Mouse (Mus musculus) gastrocnemius, postnatal 25 days (tissue): ENCODE results near the gene Syn1. TPM values are rescaled to one million over a fixed set of nuclear protein-coding genes. Genes with fewer than 3 reads are reported as not detected.

ENCODE experiments used
- DNase-seq: peaks from one replicate; pipeline ENCODE4 v3.0.0; 2022
- long read RNA-seq, 2 experiments: library from polyadenylated mRNA; stranded (forward); transcript quantifications; one replicate each; pipeline ENCODE4 v2.0.0; 2021
- total RNA-seq, 2 experiments: library from RNA; stranded (reverse); gene quantifications; 1 replicate in 1 of 2; 2 replicates in 1 of 2; pipeline ENCODE4 v1.2.3; 2021

Gene Syn1
- total RNA-seq = under 1 TPM in 1 of 2 experiments, not detected in 1; 0.24 TPM
- long read RNA-seq, experiment 1 = 0 reads
- long read RNA-seq, experiment 2 = 0 reads

- peak; percentile 69 for DNase-seq
Observed at GRCm38 (mm10) chrX:20920844-20921364, at the start of gene Syn1. TSS of gene Syn1 (minus strand) at chrX:20921004.

GRCm38 (mm10) chrX:20961477-20962378, 40.9 kb upstream of the Syn1 start, which contains the start of gene Uxt:
TSS of gene Uxt (minus strand) at chrX:20962017.
- peak; percentile 82 for DNase-seq

DNA sequence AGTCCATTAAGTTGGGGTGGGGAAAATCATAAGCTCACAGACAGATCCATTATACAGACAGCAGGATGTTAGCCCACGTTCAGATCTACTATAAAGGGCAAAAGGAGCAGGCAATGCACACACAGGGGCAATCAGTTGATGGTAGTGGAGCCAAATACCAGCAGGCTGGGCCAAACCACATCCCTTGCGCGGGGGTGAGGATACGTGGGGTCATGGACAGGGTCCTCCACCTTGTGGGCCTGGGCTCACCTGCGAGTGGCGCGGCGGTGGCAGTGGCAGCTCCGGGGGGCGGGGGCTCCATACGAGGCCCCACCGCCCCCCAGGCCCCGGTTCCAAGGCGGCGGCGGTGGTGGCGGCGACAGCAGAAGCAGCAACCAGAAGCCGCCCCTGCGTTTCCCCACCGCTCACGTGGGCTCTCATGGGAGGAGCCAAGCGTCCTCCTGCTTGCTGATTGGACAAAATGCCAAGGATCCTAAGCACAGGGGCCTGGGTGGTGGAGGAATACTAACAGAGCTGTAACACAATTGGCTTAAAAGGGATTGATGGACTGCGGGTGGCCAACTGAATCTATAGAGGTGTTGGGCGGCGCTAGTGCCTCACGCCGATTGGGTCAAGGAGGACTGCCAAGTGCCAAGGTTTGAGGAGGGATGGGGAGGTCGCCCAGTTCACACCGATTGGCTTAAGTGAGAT, 29.5 kb upstream of the Syn1 start, which contains the start of gene Elk1:
Gene Elk1, minus strand, starts transcription at position 418 of the 690 bp plus-strand sequence.
- peak; percentile 80 for DNase-seq

- DNase-seq = peak; percentile 32
Observed at GRCm38 (mm10) chrX:20946055-20946454, 25.3 kb upstream of the Syn1 start.

DNA sequence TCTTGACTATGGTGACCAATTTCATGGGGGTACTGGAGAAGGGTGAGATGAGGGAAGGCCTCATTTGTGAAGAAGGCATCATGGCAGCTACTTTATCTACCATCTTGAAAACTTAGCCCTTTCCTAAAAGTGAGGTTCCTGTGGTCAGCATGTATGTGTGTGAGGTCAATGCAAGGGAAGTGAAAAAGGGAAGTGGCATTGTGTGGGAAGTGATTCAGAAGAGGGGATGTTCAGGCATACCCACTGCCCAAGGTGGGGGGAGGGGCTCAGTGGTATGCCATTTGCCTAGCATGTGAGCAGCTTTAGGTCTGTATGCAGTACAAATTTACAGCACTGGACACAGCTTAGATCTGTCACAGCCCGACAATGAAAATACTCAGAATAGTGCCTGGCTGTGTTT, 11.2 kb upstream of the Syn1 start:
- DNase-seq = peak; percentile 10

GRCm38 (mm10) chrX:20931364-20931763, 10.6 kb upstream of the Syn1 start, which contains the start of gene Cfp:
TSS of gene Cfp (minus strand) at chrX:20931555.
- DNase-seq = no peak

DNA sequence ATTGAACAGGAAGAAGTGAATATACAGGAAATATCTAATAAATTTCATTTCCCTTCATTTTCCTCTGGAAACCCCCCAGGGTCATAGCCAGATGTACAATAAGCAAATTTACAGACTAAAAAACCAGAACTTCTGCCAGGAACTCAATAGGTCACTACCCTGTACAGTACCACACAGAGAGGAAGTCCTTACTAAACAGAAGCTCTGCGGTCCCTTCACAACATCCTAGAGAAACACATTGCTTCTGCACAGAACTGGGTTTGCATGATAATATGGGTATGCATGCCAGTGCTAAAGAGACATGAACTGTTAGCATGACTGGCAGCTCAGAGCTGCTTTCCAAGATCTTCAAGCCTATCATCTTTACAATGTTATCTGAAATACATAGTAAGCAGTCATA, 9.1 kb upstream of the Syn1 start:
- no peak for DNase-seq

DNA sequence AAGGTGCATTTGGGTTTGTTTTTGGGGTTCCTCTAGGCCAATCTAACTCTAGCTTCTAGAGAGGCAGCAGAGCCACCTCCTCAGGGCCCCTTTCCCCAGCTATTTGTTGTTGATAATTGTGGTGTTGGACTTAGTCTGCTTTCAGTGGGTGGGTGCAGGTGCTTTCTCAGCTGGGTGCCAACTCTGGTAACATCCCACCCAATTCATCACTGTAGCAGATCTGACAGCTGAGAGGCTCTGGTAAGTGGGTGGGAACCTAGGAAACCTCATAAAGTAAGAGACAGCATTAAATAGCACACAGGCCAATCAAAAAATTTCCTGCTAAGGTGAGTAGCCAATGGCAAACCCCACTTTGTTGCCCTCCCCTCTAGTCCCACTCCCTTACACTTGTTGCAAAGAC, 4.2 kb upstream of the Syn1 start:
- no peak for DNase-seq

- no peak for DNase-seq
Observed at GRCm38 (mm10) chrX:20923506-20923905, 2.7 kb upstream of the Syn1 start.

GRCm38 (mm10) chrX:20921366-20921765, 562 bp upstream of the Syn1 start:
- DNase-seq = no peak

GRCm38 (mm10) chrX:20920249-20920843, 458 bp downstream of the Syn1 start:
- no peak for DNase-seq

- DNase-seq = no peak
Observed at GRCm38 (mm10) chrX:20915075-20915474, 5.7 kb downstream of the Syn1 start.

- DNase-seq = no peak
Observed at GRCm38 (mm10) chrX:20913726-20914125, 7.1 kb downstream of the Syn1 start.

DNA sequence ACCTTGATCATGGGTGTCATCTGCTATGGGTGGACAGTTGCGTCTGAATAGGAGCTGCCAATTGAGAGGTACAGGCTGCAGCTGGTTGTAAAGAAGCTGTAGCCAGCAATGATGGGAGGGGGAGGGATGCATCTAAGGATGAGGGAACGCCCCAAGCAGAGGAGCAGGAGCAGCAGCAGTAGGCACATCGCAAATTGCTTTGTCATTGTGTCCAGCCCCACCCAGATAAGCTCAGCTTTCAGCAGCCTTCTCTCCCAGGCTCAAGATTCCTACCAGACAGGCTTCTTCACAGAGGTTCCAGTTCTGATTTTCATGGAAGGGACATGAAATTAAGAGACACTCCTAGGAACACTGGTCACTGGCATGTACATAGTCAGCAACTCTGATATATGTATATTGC, 10.7 kb downstream of the Syn1 start:
- DNase-seq = no peak

DNA sequence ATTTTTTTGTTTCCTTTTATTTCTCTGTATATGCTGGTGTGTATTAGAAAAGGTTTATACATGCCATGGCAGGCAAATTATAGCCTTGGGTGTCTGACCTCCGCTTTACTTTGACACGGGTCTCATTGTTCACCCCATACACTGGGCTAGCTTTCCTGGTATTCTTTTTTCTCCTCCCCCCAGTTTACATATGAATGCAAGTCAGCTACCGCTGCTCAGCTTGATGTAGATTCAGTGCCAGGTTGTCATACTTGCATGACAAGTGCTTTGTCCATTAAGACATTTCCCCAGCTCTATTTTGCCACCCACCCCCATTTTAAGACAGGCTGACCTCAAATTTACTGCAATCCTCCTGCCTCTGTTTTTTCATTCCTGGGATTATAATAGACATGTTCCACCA, 45.6 kb downstream of the Syn1 start:
- DNase-seq = no peak

GRCm38 (mm10) chrX:20872928-20873500, 47.8 kb downstream of the Syn1 start:
- no peak for DNase-seq

DNA sequence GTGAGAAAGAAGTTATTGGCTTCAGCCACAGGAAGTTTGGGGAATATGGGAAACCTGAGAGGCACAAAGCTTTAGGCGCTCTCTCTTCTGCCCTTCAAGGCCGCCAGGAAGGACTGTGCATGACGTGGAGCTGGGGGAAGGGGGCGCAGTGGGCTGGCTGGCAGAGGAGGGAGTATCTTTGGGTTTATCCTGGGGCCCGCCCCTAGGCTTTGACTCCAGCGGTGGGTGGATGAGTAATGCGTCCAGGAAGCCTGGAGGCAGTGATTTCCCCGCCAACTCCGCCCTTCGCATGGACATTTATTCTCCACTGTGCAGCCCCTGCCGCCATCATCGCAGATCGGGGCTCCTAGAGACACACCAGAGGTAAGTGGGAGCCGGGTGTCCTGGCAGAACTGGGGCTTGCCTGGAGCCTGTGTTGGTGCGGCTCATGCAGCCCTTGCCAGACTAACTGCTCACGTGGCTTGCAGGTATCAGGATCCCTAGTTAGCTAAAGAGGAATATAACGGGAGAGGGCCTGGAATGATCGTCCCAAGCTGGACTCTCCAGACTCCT, 50.8 kb downstream of the Syn1 start, which contains the start of gene Timp1:
Gene Timp1, plus strand, starts transcription at position 205 of the 552 bp plus-strand sequence.
- peak; percentile 21 for DNase-seq

DNA sequence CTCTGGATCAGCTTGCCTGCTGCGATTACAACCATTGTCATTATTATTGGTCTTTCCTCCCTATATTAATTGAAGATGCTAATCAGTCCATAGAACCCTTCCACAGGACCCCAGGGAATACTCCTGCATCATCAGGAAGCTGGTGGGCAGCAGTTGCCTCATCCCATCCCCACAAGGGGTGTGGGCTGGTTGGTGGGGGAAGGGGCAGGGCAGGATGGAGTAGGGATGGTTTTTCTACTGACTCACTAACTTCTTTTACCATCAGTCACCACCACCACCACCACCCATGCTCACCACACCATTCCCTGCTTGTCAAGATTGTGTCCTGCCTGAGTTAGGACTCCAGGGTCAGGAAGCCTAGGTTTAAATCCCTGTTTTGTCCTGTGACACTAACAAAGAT, 51.6 kb downstream of the Syn1 start:
- no peak for DNase-seq

DNA sequence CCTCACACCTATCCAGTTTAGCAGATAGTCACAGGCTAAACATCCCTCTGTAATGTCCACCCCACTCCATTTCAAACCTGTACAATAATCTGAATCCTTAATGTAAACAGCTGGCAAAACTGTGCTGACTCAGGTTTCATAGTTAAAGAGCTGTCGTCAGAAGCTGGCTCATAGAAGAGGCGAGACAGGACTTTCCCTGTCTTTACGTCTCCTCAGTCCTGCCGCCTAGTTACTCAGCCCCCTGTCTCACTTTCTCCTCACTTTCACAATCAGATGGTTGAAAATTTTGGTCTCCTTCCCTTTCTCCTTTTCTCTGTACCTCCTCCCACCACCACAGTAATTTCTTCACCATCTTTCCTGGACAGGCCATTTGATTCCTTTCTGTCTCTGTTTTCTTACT, 52.7 kb downstream of the Syn1 start:
- DNase-seq = no peak

- no peak for DNase-seq
Observed at GRCm38 (mm10) chrX:20863161-20864101, 57.4 kb downstream of the Syn1 start.
